Mouse (Mus musculus) G1E-ER4 (cell line): ENCODE measurements around the gene Dph1. TPM values are rescaled to one million over a fixed set of nuclear protein-coding genes. Genes with fewer than 3 reads are reported as not detected.

Experiments
- GATA1 ChIP-seq: IDR thresholded peaks from one replicate; pipeline ENCODE4 v1.8.0; 2012; ENCODE audit warnings: low read length, inconsistent platforms
- polyA plus RNA-seq: library from polyadenylated mRNA; stranded (reverse); fragments of >175 nt; gene quantifications from 2 replicates; pipeline ENCODE4 v1.2.3, GENCODE M21; 2012

The Dph1 gene
- 72.3 and 95.6 TPM in 2 replicates for polyA plus RNA-seq

- no peak for TF ChIP-seq GATA1
These were observed at the start of gene Dph1 for GRCm38 (mm10) chr11:75190905-75191441. Gene Dph1, minus strand, starts transcription at chr11:75191241.

GRCm38 (mm10) chr11:75240158-75240934, 49.3 kb upstream of the Dph1 start:
- no peak for TF ChIP-seq GATA1

- TF ChIP-seq GATA1, result no peak
These were observed 43.7 kb upstream of the Dph1 start for GRCm38 (mm10) chr11:75234745-75235144.

- no peak for TF ChIP-seq GATA1
These were observed 41.4 kb upstream of the Dph1 start for GRCm38 (mm10) chr11:75232434-75232833.

- no peak for TF ChIP-seq GATA1
These were observed 40.7 kb upstream of the Dph1 start for GRCm38 (mm10) chr11:75231756-75232155.

GRCm38 (mm10) chr11:75230272-75230760, 39.3 kb upstream of the Dph1 start:
- no peak for TF ChIP-seq GATA1

GRCm38 (mm10) chr11:75229289-75229688, 38.2 kb upstream of the Dph1 start:
- no peak for TF ChIP-seq GATA1

- TF ChIP-seq GATA1, result no peak
These were observed 36.6 kb upstream of the Dph1 start for GRCm38 (mm10) chr11:75227632-75228031.

- no peak for TF ChIP-seq GATA1
These were observed 33.8 kb upstream of the Dph1 start for GRCm38 (mm10) chr11:75224835-75225234.

- TF ChIP-seq GATA1, result no peak
These were observed 33.0 kb upstream of the Dph1 start for GRCm38 (mm10) chr11:75224062-75224461.

- no peak for TF ChIP-seq GATA1
These were observed 29.6 kb upstream of the Dph1 start for GRCm38 (mm10) chr11:75220517-75221145.

- TF ChIP-seq GATA1, result no peak
These were observed 29.1 kb upstream of the Dph1 start for GRCm38 (mm10) chr11:75220115-75220514.

- no peak for TF ChIP-seq GATA1
These were observed 23.3 kb upstream of the Dph1 start for GRCm38 (mm10) chr11:75214081-75214950.

- TF ChIP-seq GATA1, result no peak
These were observed 22.5 kb upstream of the Dph1 start for GRCm38 (mm10) chr11:75213372-75214080.

- no peak for TF ChIP-seq GATA1
These were observed 21.8 kb upstream of the Dph1 start for GRCm38 (mm10) chr11:75212876-75213275.
